Mouse (Mus musculus) adrenal gland, postnatal 4 days (tissue): ENCODE measurements around the gene Ppp1r14c. TPM values are rescaled to one million over a fixed set of nuclear protein-coding genes. Genes with fewer than 3 reads are reported as not detected.
A peak's percentile ranks its signal among the peaks of the same experiment; 100 is the strongest.

Experiments
- DNase-seq, 2 experiments: peaks; one replicate each; pipeline ENCODE4 v3.0.0; 2021 to 2022; ENCODE audit warnings: low spot score in 2 of 2, mixed read lengths in 2 of 2
- long read RNA-seq, 2 experiments: library from polyadenylated mRNA; stranded (forward); transcript quantifications; one replicate each; pipeline ENCODE4 v2.0.0; 2021
- total RNA-seq, 2 experiments: library from RNA; stranded (reverse); gene quantifications; 2 replicates each; pipeline ENCODE4 v1.2.3; 2021

Ppp1r14c gene
- 10 to 100 TPM in 1 of 2 experiments, 1 to 10 TPM in 1; 8.3 to 13.6 TPM for total RNA-seq
- long read RNA-seq, experiment 1, transcript Ppp1r14c-201 (4 exons, 2,617 nt), result major isoform, 15 of 16 reads
- long read RNA-seq, experiment 1, partial matches to known transcripts, result 0 of 16 reads
- long read RNA-seq, experiment 1, other reads (novel, unspliced or antisense), result 1 of 16 reads
- long read RNA-seq, experiment 2, transcript Ppp1r14c-201 (4 exons, 2,617 nt), result major isoform, 27 of 30 reads
- long read RNA-seq, experiment 2, partial matches to known transcripts, result 0 of 30 reads
- long read RNA-seq, experiment 2, other reads (novel, unspliced or antisense), result 3 of 30 reads

DNA sequence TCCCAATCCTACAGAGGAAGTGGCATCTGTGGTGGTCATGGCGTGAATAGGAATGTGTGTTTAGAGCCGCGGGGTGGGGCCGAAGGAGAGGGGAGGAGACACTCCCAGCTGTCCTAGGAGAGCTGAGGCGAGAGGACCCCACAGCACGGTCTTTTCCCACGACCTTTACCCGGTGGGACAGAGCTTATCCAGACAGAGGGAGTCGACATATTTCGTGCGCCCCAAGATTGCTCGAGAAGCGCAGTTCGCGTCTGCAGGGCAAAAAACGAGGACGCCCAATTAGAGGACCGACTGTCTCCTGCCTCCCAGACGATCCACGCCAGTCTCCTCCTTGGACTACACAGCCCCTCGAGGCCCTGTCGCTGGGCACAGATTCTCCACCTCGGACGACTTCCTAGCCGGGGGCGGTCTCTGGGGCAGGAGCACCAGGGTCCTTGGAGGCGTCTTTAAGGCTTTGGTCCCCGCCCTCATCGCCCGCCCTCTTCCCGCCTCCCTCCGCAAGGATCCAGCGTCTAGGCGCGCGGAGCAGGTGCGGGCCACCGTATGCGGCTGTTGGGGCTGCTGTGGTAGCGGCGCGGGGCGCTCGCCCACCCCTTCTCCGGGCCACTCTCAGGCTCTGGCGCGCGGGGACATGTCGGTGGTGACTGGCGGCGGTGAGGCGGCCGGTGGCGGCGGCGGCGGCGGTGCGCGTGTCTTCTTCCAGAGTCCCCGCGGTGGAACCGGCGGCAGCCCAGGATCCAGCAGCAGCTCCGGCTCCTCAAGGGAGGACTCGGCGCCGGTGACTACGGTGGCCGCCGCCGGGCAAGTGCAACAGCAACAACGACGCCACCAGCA lies at the start of gene Ppp1r14c:
Ppp1r14c (plus strand) TSS at position 22 of the 834 bp plus-strand sequence.
- DNase-seq, result peak; percentile 10 to 12

DNA sequence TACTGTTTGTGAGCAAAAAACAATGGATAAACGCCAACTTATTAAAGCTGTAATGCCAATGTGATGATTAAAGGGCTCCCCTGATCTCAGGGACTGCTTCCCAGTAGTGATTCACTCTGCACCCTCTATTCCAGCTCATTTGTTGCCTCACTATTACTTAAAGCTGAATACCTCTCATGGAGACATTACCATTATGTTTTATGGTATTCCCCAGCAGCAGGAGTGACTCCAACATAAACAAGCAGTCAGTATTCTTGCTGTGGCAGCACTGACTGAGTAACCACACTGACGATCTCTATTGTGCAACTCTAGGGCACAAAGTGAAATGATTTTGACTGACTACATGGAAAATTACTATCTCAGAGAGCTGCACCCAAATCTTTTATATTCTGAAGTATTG lies 44.5 kb upstream of the Ppp1r14c start:
- no peak for DNase-seq

GRCm38 (mm10) chr10:3325447-3325846 lies 40.4 kb upstream of the Ppp1r14c start:
- DNase-seq, result no peak

GRCm38 (mm10) chr10:3332880-3333279 lies 33.0 kb upstream of the Ppp1r14c start:
- DNase-seq, result peak; percentile 15 to 50

DNA sequence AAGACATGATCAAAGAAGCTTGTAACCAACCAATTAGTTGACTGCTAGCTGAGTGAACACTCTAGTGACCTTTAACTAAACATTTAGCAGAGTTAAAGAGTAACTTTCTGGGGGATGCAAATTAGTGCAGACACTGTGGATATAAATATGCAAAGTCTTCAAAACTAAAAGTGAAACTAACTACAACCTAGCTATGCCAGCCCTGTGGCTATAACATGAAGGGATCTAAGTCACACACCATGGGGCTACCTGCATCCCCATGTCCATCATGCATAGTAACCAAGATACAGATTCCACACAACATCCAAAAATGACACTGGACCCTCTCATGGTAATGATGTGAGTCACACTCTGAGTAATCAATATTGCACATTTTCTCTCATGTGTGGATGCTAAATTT lies 31.3 kb upstream of the Ppp1r14c start:
- no peak for DNase-seq

DNA sequence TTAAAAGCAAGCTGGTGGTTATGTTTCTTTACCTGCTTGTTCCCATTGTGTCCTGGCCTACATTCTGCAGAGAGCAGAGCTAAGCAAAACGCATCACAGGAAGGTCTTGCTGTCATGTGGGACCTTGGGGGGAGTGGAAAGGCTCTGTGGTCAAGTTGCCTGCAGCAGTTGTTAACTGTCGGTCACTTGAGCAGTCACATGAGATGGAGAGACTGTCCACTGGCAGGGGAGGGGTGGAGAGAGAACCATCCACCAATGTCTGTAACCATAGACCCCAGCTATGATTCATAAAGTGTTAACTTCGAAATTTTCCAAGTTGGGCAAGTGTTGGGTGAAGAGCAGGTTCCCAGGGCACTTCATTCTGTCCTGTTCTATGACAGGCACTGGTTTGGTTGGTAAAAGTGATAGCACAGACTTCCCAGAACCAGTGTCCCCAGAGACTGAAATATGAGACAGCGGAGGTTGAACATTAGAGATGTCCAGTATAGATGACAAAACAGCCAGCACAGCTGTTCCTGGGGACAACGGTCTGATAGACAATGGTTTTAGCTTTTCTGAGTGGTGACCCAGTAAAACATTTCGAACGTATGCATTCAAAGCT lies 29.0 kb upstream of the Ppp1r14c start:
- DNase-seq, result no peak

- no peak for DNase-seq
These were observed 28.4 kb upstream of the Ppp1r14c start for GRCm38 (mm10) chr10:3337330-3337901.

DNA sequence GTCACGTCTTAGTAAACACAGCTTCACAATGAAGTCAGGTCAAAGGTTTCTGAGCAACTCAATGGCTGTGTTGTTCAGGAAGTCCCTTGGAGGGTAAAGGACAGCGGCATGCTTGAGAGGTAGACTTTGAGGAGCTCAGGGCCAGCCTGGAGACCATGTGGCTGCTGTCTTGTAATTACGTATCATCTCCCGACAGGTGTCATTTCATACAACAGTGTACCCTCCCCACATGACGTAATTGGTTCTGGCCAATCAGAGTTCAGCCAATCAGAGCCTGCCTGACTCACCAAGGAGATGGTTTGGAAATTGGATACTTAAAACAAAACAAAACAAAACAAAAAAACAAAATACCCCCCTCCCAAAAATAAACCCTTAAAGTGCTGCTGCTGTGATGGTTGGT lies 20.2 kb upstream of the Ppp1r14c start:
- no peak for DNase-seq

DNA sequence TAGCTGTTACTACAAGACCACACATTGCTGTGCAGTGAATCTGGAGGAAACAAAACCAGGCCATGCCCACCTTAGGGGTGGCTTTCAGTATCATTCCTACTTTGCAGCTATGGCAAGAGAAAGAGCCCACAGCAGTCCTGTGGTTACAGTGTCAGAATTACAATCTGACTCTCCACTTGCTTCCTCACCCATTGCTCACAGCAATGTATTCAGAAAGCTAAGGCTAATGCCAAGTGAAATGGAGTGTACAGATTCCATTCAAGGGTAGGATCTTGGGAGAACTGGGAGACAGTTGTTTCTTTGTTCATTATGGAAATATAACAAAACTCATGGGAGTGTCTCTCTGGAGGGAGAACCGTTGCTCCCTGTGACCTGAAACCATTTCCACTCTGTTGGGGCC lies 6.3 kb upstream of the Ppp1r14c start:
- DNase-seq, result no peak

- DNase-seq, result no peak
These were observed 204 bp upstream of the Ppp1r14c start for GRCm38 (mm10) chr10:3365671-3366035.

DNA sequence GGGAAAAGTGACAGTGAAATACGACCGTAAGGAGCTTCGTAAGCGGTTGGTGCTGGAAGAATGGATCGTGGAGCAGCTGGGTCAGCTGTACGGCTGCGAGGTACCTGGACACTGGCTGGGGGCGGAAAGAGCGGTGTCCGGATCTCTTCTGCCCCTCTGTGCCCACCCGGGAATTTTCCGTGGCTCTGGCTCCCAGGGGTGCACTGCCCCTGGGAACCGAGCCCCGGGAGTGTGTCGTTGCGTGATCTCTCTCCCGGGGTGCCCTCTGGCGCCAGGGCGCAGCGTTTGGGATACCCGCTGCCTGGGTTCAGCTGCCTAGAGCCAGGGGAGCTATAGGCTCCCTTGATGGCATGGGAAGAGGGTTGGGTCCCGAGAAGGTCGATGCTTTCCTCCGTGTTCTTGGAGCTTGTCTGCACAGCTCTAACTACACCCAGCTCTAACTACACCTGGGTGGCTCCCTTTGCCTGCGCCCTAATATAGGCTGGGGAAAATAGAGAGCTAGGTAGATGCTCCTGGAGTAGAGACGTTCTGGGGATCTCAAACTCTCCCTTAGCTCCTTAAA lies 1.1 kb downstream of the Ppp1r14c start:
- DNase-seq, result peak; percentile 5 to 6

- DNase-seq, result no peak
These were observed 1.6 kb downstream of the Ppp1r14c start for GRCm38 (mm10) chr10:3367440-3367839.

DNA sequence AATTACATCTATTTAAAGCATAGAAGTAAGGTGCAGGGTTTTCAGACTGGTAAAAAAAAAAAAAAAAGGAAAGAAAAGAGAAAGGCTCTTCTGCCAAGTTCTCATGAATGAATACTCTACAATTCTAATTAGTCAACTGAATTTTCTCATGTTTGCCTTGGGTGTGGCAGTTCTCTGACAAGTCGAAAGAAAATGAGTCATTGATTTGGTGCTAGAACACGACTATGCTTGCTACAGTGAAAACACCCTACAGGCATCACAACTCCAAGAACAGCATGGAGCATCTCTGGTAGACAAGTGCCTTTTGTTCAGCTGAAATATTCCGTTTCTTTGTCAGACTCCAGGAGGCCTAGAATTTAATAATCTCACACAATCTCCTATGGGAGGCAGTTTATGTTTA lies 17.3 kb downstream of the Ppp1r14c start:
- no peak for DNase-seq

DNA sequence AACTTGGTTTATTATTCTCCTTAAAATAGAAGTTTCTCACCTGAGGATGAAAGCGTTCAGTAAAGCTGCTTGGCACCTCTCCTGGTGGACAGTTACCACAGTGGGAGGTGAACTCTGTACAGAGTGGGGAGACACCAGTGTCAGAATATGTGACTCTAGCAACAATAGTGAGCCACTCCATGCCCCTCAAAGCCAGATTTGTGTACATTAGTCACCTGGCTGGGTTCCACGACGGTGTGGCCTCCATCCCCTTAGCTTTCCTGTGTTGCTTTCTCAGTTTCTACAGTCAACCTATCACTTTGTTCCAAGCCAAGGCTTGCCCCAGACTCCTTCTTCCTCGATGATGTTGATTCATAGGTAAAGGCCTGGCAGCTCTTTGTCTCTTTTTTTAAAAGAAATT lies 26.4 kb downstream of the Ppp1r14c start:
- DNase-seq, result no peak

- no peak for DNase-seq
These were observed 27.7 kb downstream of the Ppp1r14c start for GRCm38 (mm10) chr10:3393548-3393947.

GRCm38 (mm10) chr10:3394193-3394592 lies 28.3 kb downstream of the Ppp1r14c start:
- DNase-seq, result no peak

- DNase-seq, result no peak
These were observed 28.9 kb downstream of the Ppp1r14c start for GRCm38 (mm10) chr10:3394671-3395288.

DNA sequence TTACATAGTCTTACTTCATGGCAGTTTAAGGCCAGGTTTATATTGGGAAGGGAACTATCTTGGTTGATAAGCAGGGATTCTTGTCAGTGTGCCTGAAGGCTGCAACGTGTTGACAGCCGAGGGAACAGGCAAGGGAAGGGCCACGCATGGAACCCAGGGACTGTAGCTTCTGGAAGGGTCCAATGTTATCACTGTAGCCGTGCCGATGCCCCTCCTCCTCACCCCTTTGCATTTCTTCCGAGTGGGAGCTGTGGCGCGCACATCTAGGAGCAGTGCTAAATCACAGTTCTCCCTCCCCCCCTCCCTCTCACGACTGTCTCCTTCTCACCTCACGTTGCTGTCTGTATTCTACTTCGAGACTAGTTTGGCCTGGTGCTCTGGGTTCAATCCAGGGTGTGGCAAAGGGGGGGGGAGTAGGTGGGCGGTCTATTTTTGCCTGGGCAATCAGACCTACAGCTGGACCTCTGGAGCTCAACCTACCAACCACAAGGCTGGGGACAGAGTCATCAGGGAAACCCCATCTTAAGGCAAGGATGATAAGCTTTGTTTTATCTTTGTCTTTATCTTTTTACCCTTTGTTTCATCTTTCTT lies 29.6 kb downstream of the Ppp1r14c start:
- no peak for DNase-seq

DNA sequence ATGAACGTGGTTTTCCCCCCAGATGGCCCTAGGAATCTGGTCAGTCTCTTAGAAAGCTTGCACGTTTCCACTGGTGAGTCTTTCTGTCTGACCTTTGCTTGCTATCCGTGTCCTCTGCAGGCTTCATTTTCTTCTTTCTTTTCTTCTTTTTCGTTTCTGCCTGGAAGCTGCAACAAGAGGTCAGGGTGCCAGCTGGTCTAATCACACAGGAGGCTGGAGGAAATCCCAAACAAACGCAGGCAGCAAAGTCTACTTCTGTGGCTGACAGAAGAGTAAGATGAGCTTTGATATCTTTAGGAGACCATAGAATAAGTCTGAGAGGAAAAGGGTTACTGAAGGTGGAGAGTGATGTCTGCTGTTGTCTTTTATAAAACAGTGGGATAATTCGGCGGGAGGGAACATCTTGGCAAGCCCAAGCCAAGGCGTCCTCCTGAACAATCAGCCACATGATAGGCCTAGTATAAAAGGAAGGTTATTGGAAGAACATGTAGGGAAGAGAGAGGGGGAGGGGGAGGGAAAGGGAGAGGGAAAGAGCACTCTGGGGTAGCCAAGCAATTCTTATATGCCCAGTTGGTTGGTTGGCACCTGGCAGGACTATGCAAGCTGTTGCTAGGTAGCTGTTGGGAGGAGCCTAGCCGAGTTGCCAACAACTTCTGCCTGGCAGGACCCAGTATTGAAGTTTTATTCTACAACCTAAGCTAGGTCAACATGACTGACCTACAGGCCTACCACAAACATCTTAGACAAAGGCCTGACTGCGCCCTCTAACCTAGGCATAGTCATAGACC lies 30.3 kb downstream of the Ppp1r14c start:
- no peak for DNase-seq

GRCm38 (mm10) chr10:3397406-3397805 lies 31.5 kb downstream of the Ppp1r14c start:
- DNase-seq, result no peak
